8 mouse cellular contexts compared by ENCODE assay signal in the genomic region with DNA sequence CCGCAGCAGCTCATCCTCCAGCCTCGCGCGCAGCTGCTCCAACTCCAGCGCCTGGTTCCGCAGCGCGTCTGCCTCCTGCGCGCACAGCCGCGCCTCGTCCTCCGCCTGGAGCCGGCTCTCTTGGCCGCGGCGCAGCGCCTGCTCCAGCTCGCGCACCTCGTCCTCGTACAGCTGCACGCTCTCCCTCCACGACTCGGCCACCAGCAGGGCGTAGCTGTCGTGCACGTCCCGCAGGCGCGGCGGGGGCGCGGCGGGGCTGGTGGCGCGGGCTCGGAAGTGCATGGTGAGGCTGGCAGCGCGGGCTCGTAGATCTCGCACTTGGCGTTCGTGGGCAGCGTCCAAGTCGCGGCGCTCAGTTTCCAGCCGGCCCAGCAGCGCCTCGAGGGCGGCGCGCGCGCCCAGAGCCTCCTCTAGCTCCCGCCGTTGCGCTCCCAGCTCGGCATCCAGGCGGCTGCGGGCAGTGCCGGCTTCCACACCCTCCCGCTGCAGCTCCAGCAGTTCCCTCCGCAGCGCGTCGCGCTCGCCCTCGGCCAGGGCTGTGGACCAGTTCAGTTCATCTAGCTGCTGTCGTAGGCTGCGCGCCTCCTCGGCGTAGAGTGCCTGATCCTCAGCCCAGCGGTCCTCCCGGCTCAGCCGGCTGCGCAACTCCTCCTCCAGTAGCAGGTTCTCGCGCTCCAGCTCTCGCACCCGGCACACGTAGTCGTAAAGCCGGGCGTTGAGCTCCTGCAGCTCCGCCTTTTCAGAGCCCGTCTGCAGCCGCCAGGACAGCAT. TPM values are rescaled to one million over a fixed set of nuclear protein-coding genes. Genes with fewer than 3 reads are reported as not detected.
DNase-seq lines count a peak whose midpoint lies in the region; ATAC-seq and TF ChIP-seq lines count a peak whose summit lies in the region.

No protein-coding gene starts in this region.

- no peak for TF ChIP-seq POLR2A in bone marrow, adult 2 months (IDR thresholded peaks at IDR 0.05; ENCODE audit: borderline replicate concordance, control insufficient read depth, low read depth, low read length)

- H3K36me3 ChIP-seq in forebrain, embryonic 15.5 days, result no peaks in the 10 kb centered on the region
- no peaks in the 10 kb centered on the region for H3K36me3 ChIP-seq in hindbrain, embryonic 14.5 days (replicated peaks; ENCODE audit: control insufficient read depth, insufficient read depth)

- no peak for TF ChIP-seq CTCF in bone marrow, adult 2 months (IDR thresholded peaks at IDR 0.05; ENCODE audit: control insufficient read depth, insufficient read depth, low read length)

- H3K4me2 ChIP-seq in forebrain, embryonic 15.5 days (replicated peaks), result peak overlapping the region; percentile 97
- peak overlapping the region; percentile 96 for H3K4me2 ChIP-seq in hindbrain, embryonic 14.5 days (replicated peaks)

- peak overlapping the region; percentile 60 for H3K9ac ChIP-seq in forebrain, embryonic 15.5 days (replicated peaks)
- peak overlapping the region; percentile 60 for H3K9ac ChIP-seq in hindbrain, embryonic 14.5 days

- under 1% methylated on average over 92 of the region's 92 CpGs for WGBS in bone marrow, adult 2 months
- WGBS in forebrain, embryonic 15.5 days, result under 1% methylated on average over 92 of the region's 92 CpGs
- under 1% methylated on average over 92 of the region's 92 CpGs for WGBS in hindbrain, embryonic 14.5 days

- DNase-seq in adrenal gland, postnatal 14 days, result peak; percentile 70
- no peak for DNase-seq in adrenal gland, adult (ENCODE audit: inconsistent age in 2 of 2, low spot score in 1 of 2)
- DNase-seq in hindbrain, embryonic 14.5 days (ENCODE audit: low spot score), result peak; percentile 70
- peak; percentile 30 to 72 for DNase-seq in left cerebral cortex, adult 9 months (ENCODE audit: low spot score in 2 of 2)
- peak; percentile 68 to 69 for DNase-seq in right cerebral cortex, postnatal 36 days (ENCODE audit: low spot score in 2 of 2)

- H3K4me3 ChIP-seq in bone marrow, adult 2 months (replicated peaks; ENCODE audit: control insufficient read depth, low read depth, low read length), result peak overlapping the region; percentile 34
- H3K4me3 ChIP-seq in forebrain, embryonic 15.5 days, result peak overlapping the region; percentile 57
- H3K4me3 ChIP-seq in hindbrain, embryonic 14.5 days (replicated peaks; ENCODE audit: low read length), result peak overlapping the region; percentile 51

- no peaks in the 10 kb centered on the region for H3K4me1 ChIP-seq in bone marrow, adult 2 months (ENCODE audit: control insufficient read depth, insufficient read depth, low read length)
- H3K4me1 ChIP-seq in forebrain, embryonic 15.5 days, result peaks cover 10% of the 10 kb centered on the region
- no peaks in the 10 kb centered on the region for H3K4me1 ChIP-seq in hindbrain, embryonic 14.5 days (replicated peaks; ENCODE audit: control insufficient read depth, insufficient read depth, low read length)

- peak; percentile 83 for ATAC-seq in forebrain, embryonic 15.5 days (replicated peaks)
- ATAC-seq in hindbrain, embryonic 14.5 days (ENCODE audit: low FRiP score), result peak; percentile 86
- peak; percentile 23; the same call in 1 of the 2 replicates for ATAC-seq in megakaryocyte, adult 5-6 weeks (ENCODE audit: poor library complexity, severe bottlenecking)

- peaks cover 11% of the 10 kb centered on the region; the same call in 1 of the 2 replicates for H3K27me3 ChIP-seq in forebrain, embryonic 15.5 days
- H3K27me3 ChIP-seq in hindbrain, embryonic 14.5 days (ENCODE audit: control insufficient read depth, insufficient read depth, low read length), result peaks cover 9% of the 10 kb centered on the region

- H3K27ac ChIP-seq in bone marrow, adult 2 months (ENCODE audit: control insufficient read depth, insufficient read depth, low read depth, low read length, poor library complexity), result no peak overlapping the region
- peak overlapping the region; percentile 75 for H3K27ac ChIP-seq in forebrain, embryonic 15.5 days (replicated peaks)
- peak overlapping the region; percentile 74 for H3K27ac ChIP-seq in hindbrain, embryonic 14.5 days

- H3K9me3 ChIP-seq in forebrain, embryonic 15.5 days, result no peaks in the 10 kb centered on the region
- no peaks in the 10 kb centered on the region for H3K9me3 ChIP-seq in hindbrain, embryonic 14.5 days (ENCODE audit: control insufficient read depth, low read length)

RNA-seq across cellular contexts. Expression of a gene that starts 0.5 kb away (rescaled TPM):
- total RNA-seq in adrenal gland, postnatal 14 days (2021), result 8.9 and 10.2 TPM in 2 replicates
- polyA plus RNA-seq in bone marrow, adult 2 months (2011; ENCODE audit: insufficient read depth, insufficient read length, low replicate concordance, missing spikeins), result 0.92 and 1.3 TPM in 2 replicates
- 3.8 and 4.5 TPM in 2 replicates for polyA plus RNA-seq in forebrain, embryonic 15.5 days (2015; fragmentation: Nextera tagmentation; extraction: Ambion mirVana)
- 3.7 and 4.4 TPM in 2 replicates for polyA plus RNA-seq in hindbrain, embryonic 14.5 days (2014; fragmentation: Nextera tagmentation; extraction: Ambion mirVana)
- not detected in 2 replicates for total RNA-seq in megakaryocyte, adult 5-6 weeks (2015)
- total RNA-seq in megakaryocyte, adult 5-6 weeks (2017), result 0.07 TPM in 1 of 2 replicates, not detected in the other

Comparison
In these comparisons a context has a peak if more than half of its experiments do, and no peak if none do; other contexts are left out.
1. DNase-seq: peak in adrenal gland, postnatal 14 days (single experiment), hindbrain, embryonic 14.5 days (single experiment), left cerebral cortex, adult 9 months (2 of 2) and right cerebral cortex, postnatal 36 days (2 of 2); none in adrenal gland, adult (0 of 2).
2. ATAC-seq: peak in every context shown above with its lines; median percentile 86 in hindbrain, embryonic 14.5 days; 83 in forebrain, embryonic 15.5 days; 23 in megakaryocyte, adult 5-6 weeks.
3. Peak in every context shown above with its lines, with median percentiles within 50 percentile points of each other: H3K4me3 ChIP-seq.